Mouse (Mus musculus): Measurements from ENCODE around the gene Olfr70. TPM values are rescaled to one million over a fixed set of nuclear protein-coding genes. Genes with fewer than 3 reads are reported as not detected.

The Olfr70 gene
- total RNA-seq, 4 experiments from 2014 or later, result not detected

DNA sequence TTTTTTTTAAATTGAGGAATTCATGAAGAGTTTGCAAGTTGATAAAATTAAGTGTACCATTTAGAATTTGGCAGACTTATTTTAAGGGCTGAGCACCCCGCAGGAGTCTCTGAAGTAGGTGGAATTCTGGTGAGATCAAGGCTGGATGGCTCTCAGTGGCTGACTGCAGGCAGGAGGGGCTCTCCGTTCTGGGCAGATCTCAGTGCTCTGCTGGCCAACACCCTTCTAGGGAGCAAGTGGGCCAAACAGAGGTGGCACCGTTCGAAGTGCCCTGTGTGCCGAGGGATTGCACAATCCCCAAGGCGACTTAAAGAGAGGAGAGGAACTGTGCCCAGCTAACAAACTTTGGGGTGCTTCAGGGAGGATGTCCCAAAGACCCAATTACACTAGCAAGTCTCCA lies 9.3 kb upstream of the Olfr70 start, which contains the start of gene Olfr71:
Olfr71 (minus strand) TSS at position 387 of the 400 bp plus-strand sequence.
- no peak for DNase-seq

DNA sequence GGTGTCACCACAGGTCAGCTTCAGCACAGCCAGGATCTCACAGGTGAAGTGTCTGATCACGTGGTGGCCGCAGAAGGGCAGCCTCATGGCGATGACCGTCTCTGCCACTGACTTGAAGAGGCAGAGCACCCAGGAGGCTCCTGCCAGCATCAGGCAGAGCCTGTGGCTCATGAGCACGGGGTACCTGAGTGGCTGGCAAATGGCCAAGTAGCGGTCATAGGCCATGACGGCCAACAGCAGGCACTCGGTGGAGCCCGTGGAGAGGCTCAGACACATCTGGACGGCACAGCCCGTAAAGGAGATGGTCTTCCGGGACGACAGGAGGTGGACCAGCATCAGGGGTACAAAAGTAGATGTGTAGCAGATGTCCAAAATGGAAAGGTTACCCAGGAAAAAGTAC lies 5.4 kb upstream of the Olfr70 start:
- DNase-seq, result no peak

DNA sequence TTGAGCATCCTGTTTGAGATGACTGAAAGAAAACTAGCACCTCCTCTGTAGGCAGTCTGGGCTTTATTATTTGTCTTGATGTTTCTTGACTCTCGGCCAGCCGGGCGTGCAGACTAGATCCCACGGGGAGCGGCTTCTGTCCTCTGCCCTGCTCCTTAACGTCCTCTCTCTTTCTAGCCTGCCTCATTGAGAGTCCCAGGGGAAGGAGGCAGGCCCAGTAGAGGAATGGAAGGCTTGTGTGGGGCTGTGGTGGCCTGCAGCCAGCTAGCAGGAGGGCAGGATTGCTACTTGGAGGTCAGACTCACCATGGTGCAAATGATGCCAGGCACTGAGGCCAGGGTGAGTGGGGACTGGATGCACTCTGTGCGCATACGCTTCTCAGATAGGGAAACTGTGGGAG lies 3.2 kb upstream of the Olfr70 start:
- no peak for DNase-seq

DNA sequence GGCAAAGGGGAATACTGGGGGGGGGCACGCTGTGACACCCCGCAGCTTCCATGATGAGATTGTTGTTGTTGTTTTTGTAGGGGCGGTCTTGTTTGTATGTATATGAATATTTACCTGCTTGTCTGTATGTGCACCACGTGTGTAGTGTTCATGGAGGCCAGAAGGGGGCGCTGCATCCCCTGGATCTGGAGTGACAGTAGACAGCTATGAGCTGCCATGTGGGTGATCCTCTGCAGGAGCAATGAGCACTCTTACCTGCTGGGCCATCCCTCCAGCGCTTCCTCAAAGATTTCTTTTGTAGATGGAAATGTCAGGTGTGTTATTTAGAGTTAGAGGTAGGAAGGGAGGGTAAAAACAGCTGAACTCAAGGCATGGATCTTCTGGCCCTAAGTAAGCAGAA lies 2.8 kb upstream of the Olfr70 start:
- DNase-seq, result no peak

DNA sequence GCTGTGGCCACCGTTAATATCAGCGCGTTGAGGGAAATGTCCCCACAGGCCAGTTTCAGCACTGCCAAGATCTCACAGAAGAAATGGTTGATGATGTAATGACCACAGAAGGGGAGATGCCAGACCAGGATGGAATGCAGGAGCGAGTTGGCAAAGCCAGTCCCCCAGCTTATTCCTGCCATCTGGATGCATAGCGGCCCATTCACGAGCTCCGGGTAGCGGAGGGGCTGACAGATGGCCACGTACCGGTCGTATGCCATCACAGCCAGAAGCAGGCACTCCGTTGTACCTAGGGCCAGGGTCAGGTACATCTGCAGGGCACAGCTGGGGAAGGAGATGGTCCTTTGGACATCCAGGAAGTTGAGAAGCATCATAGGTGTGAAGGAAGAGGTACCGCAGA lies 4.0 kb downstream of the Olfr70 start:
- DNase-seq, result no peak

DNA sequence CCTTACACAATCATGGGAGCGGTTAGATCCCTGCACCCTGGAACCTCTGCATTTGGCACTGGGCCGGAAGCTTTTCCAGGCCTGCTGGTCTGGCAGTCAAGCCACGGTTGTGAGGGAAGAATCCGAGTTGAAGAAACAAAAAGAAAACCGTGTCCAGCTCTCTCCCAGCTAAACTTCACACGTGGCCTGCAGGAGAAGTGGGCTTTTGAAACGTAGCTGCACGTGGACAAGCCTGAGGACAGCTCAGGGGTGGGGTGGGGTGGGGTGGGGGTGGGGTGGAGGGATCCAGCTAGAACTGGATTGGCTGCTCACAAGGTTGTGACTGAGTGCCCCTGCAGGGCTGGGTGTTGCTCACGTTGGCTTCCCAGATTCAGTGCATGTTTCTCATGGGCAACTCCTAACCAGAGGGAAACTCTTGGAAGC lies 5.3 kb downstream of the Olfr70 start:
- DNase-seq, result no peak

DNA sequence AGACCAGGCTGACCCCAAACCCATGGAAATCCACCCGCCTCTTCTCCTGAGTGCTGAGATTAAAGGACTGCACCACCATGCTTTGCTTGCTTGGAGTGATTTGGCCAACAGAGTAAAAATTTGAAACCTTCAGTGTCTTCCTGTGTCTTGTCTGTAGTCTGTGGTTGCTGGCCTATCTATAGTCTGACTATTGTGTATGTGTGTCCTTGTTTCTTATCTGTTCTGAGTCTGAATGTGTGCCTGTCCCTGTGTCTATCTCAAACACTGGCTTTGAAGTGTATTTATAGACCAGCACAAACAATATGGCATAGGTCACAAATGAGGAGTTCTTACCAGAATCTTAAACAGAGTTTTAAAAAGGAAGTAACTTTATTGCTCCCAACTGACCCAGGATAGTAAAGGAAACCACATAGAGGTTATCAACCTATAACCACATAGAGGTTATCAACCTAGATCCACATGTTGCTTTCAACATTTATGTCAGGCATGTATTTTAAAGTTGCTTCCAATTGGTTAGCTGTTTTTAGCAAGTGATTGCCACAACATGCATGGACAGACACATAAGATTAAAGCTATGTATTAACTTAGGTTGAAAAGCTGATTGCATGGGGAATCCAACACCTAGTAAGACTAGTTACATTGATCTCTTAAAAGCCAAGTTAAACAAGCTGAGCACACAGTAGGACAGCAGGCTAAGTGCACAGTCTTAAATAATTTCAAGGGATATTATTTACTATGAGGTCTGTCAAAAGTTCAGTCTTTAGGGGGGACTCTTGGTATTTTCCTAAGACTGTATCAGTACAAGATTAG lies 6.0 kb downstream of the Olfr70 start:
- DNase-seq, result no peak

DNA sequence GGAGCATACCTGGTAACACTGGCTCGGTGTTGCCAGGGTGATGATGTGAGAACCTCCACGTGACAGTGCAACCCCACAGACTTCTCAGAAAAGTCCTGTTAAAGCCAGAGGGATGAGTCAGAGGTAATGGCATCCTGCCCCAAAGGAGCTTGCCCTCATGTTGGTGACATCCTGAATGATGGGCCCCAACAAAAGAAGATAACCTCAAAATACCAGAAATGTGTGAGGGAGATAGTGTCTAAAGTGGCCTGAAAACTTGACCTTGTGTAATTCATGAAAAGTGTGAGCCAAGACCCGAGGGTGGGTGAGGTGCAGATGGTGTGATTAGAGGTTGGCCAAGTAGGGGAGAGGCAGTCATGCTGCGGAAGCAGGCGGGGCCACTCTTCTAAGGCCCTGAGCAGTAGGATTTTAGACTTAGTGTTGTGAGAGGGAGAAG lies 6.8 kb downstream of the Olfr70 start:
- peak; percentile 67 for DNase-seq

DNA sequence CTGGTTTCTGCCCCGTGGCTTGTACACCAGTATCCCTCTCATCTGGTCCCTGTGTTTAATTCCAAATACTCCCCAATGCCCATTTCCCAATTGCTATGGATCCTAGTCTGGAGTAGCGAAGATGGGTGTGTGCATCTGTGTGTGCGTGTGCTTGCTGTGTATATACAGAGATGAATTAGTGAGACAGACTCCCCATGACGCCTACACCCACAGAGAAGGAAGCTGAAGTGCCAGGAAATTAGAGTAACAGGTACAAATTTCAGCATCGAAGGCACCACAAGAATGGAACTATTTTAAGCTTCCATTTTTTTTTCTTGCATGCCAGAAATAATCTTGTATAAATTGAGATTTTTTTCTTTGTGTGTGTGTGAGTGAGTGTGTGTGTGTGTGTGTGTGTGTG lies 9.6 kb downstream of the Olfr70 start:
- DNase-seq, result no peak

DNA sequence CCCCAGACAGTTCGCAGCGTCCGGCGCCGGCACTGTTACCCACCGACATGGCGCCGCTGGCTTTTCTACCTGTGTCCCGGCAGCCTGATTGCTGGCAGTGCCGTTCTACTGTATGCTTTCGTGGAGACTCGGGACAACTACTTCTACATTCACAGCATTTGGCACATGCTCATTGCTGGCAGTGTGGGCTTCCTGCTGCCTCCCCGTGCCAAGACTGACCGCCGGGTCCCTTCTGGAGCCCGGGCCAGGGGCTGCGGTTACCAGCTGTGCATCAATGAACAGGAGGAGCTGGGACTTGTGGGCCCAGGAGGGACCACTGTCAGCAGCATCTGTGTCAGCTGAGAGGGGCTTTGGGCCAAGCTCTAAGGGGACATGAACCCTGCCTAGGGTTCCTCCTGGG lies 10.6 kb downstream of the Olfr70 start:
- DNase-seq, result no peak

DNA sequence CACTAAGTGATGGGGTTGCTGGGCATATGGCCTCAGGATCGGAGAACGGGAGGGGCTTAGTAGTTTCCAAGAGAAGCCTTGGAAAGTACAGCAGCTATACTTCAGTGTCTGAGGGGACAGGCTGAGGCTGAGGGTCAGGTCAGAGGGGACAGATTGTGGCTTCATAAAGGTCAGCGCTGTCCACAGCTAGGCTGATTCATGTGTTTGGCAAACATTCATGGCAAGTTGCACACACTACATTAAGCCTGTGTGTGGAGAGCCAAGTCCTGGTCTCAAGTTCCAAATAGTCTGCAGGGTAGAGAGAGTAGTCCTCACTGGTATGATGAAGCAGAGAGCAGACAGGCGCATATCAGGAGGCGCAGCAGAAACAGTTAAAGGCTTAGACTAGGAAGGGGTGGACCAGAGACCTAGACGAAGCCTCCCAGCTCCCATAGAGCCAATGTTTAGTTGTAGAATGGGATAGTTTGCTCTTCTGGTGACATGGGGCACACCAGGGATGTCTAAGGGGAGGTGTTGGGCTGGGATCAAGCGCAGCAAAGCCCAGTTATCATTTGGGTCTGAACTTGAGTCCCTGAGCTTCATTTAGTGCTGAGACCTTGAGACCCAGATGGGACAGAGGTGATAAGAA lies 21.1 kb downstream of the Olfr70 start:
- peak; percentile 57 for DNase-seq

DNA sequence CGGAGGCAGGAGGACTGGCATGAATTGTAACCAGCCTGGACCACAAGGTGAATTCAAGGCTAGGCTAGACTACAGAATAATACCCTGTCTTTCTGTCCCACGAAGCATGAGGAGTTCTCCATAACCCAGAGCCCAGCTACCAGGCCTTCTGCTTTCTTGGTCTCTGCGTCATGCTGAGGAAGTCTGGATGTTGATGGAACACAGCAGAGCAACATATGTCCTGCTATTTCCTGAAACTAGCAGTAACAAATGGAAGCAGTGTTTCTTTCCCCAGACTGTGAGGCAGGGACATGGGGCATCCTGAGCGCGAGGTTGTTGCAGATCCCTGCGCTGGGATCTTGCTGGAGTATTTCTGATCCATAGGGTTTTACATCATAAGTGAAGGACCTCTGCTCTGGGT lies 22.1 kb downstream of the Olfr70 start:
- DNase-seq, result no peak

DNA sequence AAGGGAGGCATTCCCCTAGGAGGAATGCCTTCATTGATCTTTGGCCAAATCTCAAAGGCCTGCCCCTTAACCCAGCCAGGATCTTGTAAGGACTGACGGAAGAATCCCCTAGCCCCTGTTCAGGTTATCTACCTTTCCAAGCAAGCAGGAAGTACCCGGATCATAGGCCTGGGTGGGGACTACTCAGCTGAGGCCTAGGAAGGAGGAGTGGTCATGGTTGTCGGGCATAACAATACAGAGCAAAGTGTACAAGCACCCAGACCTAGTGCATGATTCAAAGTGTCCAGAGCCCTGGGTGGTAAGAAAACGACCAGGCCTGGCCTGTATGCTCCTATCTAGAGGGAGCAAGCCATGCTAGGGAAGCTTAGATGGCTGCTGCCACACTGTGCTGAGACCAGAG lies 25.0 kb downstream of the Olfr70 start:
- DNase-seq, result no peak

DNA sequence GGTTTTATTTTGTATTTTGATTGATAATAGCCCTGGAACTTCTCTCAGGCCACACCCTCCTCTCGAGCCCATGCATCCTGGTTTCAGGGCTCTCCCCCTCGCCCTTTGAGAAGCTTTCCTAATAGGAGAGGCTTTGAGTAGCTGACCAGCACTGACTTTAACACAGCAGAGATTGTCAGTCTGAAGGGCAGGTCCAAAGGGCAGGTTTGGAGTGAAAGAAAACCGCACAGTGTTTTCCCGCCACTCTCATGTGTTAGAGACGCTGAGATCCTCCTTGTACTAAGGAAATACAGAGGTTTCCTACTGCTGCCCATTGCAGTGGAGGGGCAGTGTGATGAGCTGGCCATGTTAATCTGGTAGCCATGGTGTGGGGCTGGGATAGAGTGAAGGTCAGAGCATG lies 25.6 kb downstream of the Olfr70 start:
- DNase-seq, result no peak

DNA sequence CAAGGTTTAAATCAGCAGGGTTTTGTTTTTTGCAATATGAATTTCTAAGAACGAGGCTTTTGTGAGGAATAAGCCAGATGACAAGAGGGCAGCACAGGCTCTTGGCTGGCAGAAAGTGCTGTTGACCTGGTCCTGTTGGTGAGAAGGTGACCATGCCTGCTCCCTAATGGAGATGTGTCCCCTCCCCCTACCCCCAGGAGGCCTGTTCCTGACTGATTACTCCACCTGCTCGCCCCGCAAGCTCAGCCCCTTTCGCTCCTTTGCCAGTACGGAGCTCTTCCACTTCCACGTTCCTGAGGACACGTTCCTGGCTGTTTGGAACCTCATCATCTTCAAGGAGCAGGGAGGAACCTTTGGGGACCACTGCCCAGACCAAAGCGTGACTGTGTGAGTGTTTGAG lies 26.9 kb downstream of the Olfr70 start:
- no peak for DNase-seq

DNA sequence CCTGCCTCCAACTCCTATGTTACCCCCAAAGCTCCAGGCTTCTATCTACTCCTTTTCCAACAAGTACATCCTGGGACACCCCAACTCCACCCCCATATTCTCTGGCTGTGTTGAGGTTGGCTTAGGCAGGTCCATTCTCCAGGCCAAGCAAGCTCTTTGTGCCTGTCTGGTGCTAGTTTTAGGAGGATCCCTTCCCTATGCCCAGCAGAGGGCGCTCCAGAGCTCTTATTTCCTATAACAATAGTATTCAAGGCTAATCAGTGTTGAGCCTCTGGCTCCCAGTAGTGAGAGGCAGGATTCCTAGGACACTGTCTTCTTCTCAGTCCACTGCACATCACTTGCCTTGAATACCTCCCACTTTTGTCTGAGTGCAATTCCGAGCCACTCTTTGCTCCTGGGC lies 28.5 kb downstream of the Olfr70 start:
- DNase-seq, result peak; percentile 77

DNA sequence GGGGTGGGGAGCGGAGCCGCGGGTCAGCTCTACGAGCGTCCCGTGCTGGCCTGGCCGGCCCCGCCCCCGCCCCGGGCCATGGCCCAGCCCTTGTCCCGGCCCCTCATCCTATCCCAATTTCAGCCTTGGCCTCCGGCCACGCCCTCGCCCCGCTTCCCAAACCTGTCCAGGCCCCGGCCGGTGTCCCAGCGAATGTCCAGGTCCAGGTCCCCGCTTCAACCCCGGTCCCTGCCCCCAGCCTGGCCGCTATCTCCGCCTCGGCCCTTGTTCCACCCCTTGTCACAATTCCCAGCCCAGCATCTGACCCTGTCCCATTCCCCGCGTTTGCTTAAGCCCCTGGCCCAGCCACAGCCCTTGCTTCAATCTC lies 31.2 kb downstream of the Olfr70 start:
- peak; percentile 69 for DNase-seq

DNA sequence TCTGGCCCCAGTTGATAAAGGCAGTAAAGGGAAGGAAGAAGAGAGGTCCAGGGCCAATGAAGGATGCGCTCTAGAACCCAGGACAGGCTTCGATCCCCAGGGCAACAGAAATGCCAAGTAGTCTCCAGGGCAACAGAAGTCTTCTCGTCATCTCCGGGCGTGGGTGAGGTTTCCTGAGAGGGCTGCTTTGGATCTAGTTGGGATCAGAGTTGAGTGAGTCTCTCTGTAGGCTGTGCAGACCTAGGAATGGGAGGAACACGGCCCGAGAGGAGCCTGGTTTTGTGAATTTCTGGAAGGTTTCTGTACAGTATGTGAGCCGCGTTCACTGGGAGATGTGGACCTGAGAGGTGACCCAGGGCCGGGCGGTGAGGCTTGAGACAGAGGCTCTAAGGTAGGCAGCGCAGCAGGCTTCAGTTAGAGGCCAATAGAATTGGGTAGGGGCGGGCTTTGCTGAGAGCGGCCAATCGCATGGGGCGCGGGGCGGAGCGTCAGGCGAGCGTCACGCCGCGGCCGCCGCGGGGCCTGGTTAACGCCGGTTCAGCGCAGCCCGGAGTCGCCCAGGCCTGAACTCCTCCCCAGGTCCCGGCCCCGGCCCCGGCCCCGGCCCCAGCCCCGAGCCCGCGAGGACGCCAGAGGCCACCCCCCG lies 31.7 kb downstream of the Olfr70 start, which contains the start of the genes Tmem8b and Fam221b:
Tmem8b (plus strand) TSS at position 190 of the 646 bp plus-strand sequence.
Fam221b (minus strand) TSS at position 364 of the 646 bp plus-strand sequence.
- DNase-seq, result peak; percentile 84

DNA sequence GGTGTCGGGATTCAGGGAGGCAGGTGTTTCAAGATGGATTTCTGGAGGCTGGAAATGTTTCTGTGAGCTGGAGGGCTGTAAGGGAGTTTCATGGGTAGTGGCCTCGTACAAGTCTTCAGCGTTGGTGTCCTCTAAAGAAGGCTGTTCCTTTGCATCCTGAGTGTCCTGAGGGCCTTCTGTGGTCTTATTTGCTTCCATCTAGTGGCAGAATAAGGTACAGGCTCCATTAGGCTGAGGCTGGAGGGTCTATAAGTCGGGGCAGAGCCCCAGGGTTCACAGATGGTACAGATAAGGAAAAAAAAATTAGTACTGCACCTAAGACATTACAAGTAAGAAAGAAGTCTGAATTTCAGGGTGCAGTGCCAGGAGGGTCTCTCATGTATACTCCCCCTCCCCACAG lies 34.2 kb downstream of the Olfr70 start:
- no peak for DNase-seq

DNA sequence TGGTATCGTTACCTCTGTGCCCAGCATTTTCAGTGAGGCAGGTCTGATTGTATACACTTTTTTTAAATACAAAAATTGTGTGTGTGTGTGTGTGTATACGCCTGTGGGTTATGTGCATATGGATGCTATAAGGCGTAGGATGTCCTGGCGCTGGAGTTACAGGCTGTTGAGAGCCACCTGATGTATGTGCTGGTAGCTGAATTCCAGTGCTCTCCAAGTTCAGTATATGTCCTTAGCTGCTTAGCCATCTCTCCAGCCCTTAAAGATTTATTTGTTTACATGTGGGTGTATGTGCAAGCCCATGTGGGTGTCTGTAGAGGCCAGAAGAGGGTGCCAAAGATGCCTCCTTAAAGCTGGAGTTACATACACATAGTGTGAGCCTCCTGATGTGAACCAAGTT lies 43.5 kb downstream of the Olfr70 start:
- DNase-seq, result no peak

DNA sequence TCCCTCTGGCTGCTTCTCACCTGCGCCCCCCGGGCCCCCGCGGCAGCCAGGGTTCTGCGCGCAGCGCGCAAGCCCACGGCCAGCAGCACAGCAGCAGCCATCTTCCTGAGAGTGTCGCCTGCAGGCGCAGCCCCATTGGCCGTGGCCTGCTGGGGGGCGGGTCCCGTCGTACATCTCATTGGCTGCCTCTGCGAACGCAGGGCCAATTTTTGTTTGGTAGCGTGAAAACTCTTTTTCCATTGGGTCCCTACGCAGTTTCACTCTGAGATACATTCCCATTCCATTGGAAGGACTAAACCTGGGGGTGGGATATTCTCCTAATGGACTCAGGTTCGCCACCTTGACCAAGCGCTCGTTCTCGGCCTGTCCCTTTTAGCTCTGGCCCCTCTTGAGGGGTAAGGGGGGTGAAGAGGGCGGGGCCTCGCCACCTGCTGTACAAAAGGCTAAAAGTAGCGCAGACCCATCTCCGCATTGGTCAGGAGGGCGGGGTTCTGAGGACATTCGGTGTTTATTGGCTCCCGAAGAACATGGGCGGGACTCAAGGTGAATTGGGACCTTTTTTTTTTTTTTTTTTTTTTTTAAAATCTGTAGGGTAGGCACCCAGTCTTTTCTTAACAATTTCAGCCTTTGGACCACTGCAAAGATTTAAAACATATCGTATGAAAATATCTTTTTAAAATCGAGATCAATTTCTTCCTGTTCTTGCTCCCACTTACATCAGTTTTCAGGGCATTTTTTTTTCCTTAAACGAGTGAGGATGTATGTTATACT lies 44.1 kb downstream of the Olfr70 start, which contains the start of gene Hint2:
Hint2 (minus strand) TSS at position 128 of the 771 bp plus-strand sequence.
- DNase-seq, result peak; percentile 97

DNA sequence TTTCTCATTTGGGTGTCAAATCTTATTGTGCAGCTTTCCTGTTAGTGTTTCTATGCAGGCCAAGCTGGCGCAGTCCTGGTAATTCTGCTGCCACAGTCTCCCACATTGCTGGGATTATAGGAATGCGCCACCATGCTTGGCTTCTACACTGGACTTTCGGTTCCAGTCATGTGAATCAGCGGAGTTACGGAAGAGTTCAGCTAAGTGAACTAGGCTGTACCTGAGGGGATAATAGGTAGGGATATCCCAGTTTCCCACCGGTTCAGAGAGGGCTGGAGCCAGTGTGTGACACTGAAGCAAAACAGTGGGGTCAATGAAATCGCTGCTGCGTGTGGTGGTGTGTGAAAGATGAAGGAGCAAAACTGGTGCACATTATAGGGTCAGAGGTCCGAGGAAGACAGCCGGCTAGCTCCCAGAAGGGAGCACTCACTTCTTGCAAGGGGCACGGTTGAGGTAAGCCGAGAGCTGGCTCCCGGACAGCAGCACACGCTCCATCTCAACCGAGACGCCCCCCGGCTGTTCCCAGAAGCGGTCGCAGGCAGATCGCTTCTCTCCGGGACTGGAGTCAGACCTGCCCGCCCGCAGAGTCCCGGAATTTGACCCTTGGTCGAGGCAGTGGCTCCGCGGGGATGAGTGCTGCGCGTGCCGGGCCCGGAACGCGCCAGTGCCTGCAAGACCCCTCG lies 44.8 kb downstream of the Olfr70 start:
- DNase-seq, result no peak

All from adrenal gland, adult 8-10 months (tissue).